Mouse (Mus musculus) intestine, embryonic 15.5 days (tissue): ENCODE measurements around the gene Man2a1. TPM values are rescaled to one million over a fixed set of nuclear protein-coding genes. Genes with fewer than 3 reads are reported as not detected.

Experiments
- ATAC-seq: fragments of 200-750 bp; cut with Nextera tagmentation; 2 replicates; pipeline ENCODE4 v1.8.0; 2017; ENCODE audit warnings: moderate TSS enrichment, moderate library complexity
- H3K27ac ChIP-seq: fragments of 300-500 bp; sonication (generic); 2 replicates; pipeline ENCODE4 v1.5.1; 2015; ENCODE audit warnings: mild to moderate bottlenecking, inconsistent platforms
- H3K27me3 ChIP-seq: fragments of 300-500 bp; sonication (generic); replicated peaks from 2 replicates; pipeline ENCODE4 v1.6.1; 2015; ENCODE audit warnings: inconsistent platforms
- H3K36me3 ChIP-seq: fragments of 300-500 bp; sonication (generic); 2 replicates; pipeline ENCODE4 v1.6.1; 2015; ENCODE audit warnings: inconsistent platforms
- H3K4me1 ChIP-seq: fragments of 300-500 bp; sonication (generic); replicated peaks from 2 replicates; pipeline ENCODE4 v1.6.1; 2015; ENCODE audit warnings: inconsistent platforms
- H3K4me2 ChIP-seq: fragments of 300-500 bp; sonication (generic); replicated peaks from 2 replicates; pipeline ENCODE4 v1.6.1; 2015; ENCODE audit warnings: mild to moderate bottlenecking, inconsistent platforms
- H3K4me3 ChIP-seq: fragments of 300-500 bp; sonication (generic); replicated peaks from 2 replicates; pipeline ENCODE4 v1.5.1; 2015; ENCODE audit warnings: inconsistent platforms
- H3K9ac ChIP-seq: fragments of 300-500 bp; sonication (generic); 2 replicates; pipeline ENCODE4 v1.6.1; 2015; ENCODE audit warnings: inconsistent platforms
- H3K9me3 ChIP-seq: fragments of 300-500 bp; sonication (generic); 2 replicates; pipeline ENCODE4 v1.6.1; 2016; ENCODE audit warnings: inconsistent platforms
- WGBS: fragments of 180-500 bp; shearing (Covaris S2); methylation state at CpG from one replicate; pipeline ENCODE4 v1.1.7; 2015; 5-methylcytosine and 5-hydroxymethylcytosine counted together
- polyA plus RNA-seq: library from polyadenylated mRNA; unstranded; fragments of >200 nt; fragmentation: Nextera tagmentation; extraction: Ambion mirVana; gene quantifications from 2 replicates; pipeline ENCODE4 v1.2.1, GENCODE M21; 2015

Gene Man2a1
- polyA plus RNA-seq, 1 experiment from 2014 or later = 11.6 TPM

DNA sequence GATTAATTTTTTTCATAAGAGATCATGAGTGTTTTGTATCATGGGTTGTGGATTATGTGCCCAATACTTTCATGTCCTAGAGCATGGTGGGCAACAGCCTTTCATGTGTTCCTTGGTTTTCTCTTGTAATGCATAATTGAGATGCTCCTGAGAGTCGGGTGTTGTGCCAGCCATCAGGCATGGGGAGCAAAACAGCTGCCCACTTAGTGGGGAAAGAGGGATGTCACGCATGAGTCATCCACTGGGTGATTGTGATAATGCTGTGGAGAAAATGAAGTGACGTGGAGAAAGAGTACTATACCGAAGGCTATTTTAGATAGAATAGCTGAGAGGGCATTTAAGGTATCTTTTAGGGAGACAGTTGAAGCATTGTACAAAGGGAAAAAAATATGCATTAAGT lies 18.5 kb downstream of the Man2a1 start:
- Histone ChIP-seq H3K27ac (no peak overlapping the region), H3K27me3 (no peaks in the 10 kb centered on the region), H3K4me2 (no peak overlapping the region), H3K9me3 (no peaks in the 10 kb centered on the region), H3K36me3 (no peaks in the 10 kb centered on the region), H3K9ac (no peak overlapping the region), H3K4me1 (peaks cover 8% of the 10 kb centered on the region; the same call in 1 of the 2 replicates), H3K4me3 (no peak overlapping the region)
- 84% methylated on average over 4 of the region's 4 CpGs for WGBS
- no peak for ATAC-seq

DNA sequence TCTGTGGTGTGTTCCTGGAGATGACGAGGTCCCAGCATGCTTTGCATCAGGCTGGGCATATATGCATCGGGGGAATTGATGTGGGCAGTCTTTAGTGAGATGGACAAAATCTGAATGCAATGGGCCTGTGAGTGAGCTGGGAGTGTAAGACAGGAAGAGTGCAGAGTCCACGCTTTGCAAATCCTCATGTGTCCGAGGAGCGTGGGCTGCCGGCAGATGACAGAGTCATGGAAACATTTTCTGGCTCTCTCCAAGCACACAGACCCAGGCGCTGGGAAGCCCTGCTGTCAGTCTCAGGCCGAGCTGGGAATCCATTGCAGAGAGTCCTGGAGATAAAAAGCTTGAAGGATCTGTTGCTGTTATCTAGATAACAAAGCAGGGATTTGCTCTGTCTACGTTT lies 19.6 kb downstream of the Man2a1 start:
- Histone ChIP-seq H3K9ac (no peak overlapping the region), H3K27ac (no peak overlapping the region), H3K4me2 (no peak overlapping the region), H3K9me3 (no peaks in the 10 kb centered on the region), H3K36me3 (no peaks in the 10 kb centered on the region), H3K4me3 (no peak overlapping the region), H3K4me1 (peaks cover 8% of the 10 kb centered on the region; the same call in 1 of the 2 replicates), H3K27me3 (no peaks in the 10 kb centered on the region)
- ATAC-seq = no peak
- WGBS = 68% methylated on average over 9 of the region's 9 CpGs

DNA sequence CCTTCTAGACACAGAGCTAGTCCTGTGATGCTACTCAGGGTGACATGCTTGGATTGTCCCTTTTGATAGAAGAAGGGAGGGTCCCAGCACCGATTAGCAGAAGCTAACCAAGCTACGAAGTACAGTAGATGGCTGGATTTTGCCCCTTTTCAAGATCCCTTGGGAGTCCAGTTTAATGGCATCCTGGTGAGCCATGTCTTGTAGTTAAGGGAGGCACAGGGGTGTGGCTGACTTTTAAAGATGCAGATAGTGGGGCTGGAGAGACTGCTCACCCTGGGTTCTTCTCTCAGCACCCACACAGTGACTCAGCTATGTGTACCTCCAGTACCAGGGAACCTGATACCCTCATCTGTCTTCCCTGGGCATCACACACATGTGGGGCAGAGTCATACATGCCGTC lies 20.1 kb downstream of the Man2a1 start:
- WGBS = 87% methylated on average over 3 of the region's 3 CpGs
- Histone ChIP-seq H3K4me2 (no peak overlapping the region), H3K27ac (no peak overlapping the region), H3K9ac (no peak overlapping the region), H3K36me3 (0 out of 2 replicates have a peak, but pooled peaks cover 4% of the 10 kb centered on the region), H3K4me1 (peaks cover 8% of the 10 kb centered on the region; the same call in 1 of the 2 replicates), H3K4me3 (no peak overlapping the region), H3K9me3 (no peaks in the 10 kb centered on the region), H3K27me3 (no peaks in the 10 kb centered on the region)
- no peak for ATAC-seq

DNA sequence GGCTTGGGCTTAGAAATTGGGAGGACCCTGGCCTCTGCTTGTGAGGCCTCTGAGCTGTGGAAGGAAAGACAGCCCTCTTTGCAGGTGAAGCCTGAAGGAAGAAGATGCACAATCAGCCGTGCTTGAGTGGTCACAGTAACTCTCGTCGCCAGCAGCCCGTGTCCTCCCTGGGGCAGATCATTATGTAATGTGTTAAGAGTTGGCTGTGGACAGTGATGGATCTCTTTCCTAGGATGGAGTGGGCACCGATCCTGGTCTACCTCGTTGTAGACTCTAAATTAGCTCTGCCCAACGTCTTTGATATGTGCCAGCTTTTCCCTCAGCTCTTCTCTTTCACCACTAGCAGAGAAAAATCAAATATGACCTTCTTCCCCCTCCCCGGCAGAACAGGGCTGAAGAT lies 20.7 kb downstream of the Man2a1 start:
- H3K4me1 ChIP-seq = peaks cover 8% of the 10 kb centered on the region; the same call in 1 of the 2 replicates
- WGBS = 75% methylated on average over 8 of the region's 8 CpGs
- H3K4me2 ChIP-seq = no peak overlapping the region
- no peaks in the 10 kb centered on the region for H3K9me3 ChIP-seq
- H3K4me3 ChIP-seq = no peak overlapping the region
- no peak overlapping the region for H3K9ac ChIP-seq
- H3K36me3 ChIP-seq = 0 out of 2 replicates have a peak, but pooled peaks cover 4% of the 10 kb centered on the region
- no peak overlapping the region for H3K27ac ChIP-seq
- no peak for ATAC-seq
- H3K27me3 ChIP-seq = no peaks in the 10 kb centered on the region

DNA sequence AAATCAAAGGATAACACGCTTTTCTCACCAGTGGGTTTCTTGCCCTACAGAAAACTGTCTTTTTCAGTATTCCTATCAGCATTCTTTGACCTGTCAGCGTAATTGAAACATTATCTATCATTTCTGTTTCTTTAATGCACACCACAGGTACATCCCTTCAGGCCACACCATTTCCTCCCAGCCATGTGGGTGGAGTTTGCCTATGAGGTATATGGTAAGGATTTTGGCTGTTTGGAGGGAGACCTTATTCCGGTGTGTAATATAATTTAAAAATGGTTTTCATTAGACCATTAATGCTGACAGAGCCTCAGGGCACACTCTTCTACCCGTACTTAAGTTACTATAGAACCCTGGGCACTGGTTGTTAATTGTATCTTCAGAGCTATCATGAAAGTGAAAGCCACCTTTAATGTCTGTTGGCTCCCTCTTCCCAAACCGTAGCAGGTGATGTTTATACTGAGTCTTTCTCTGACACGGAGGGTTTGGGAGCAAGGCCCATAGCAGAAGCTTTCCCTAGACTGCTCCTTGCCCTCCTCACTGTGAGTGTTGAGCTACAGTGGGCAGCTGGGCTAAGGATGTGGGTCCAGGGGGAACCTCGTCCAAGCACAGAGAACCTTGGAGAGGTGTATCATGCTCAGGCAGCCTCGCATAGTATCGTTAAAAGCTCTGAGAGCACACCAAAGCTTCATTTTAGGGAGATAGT lies 21.3 kb downstream of the Man2a1 start:
- H3K9ac ChIP-seq = no peak overlapping the region
- 85% methylated on average over 9 of the region's 9 CpGs for WGBS
- 0 out of 2 replicates have a peak, but pooled peaks cover 4% of the 10 kb centered on the region for H3K36me3 ChIP-seq
- no peak overlapping the region for H3K27ac ChIP-seq
- H3K9me3 ChIP-seq = no peaks in the 10 kb centered on the region
- no peaks in the 10 kb centered on the region for H3K27me3 ChIP-seq
- H3K4me2 ChIP-seq = no peak overlapping the region
- no peak overlapping the region for H3K4me3 ChIP-seq
- H3K4me1 ChIP-seq = 0 out of 2 replicates have a peak, but pooled peaks cover 8% of the 10 kb centered on the region
- no peak for ATAC-seq

DNA sequence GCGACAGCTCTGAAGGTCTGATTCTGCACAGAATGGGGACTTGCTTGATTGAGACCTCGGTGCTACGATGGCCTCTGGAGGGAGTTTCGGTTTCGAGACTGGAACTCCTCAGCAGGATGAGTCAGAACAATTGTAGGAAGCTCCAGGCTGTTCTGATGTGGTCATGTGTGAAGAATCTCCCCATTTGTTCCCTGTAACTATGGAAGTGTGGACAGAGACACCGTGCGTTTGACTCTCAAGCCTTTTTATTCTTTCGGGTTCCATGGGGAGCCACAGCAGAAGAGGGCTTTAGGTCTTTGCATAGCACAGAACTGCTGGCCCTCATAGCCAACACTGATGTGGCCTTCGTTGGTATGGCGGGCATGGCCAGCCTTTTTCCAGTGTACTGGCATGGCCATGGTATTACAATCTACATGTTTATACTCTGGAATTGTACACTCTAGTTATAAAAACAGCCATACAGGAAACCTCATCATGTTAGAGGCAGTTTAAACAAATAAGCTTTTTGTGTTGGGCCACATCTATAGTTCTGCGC lies 21.9 kb downstream of the Man2a1 start:
- no peak overlapping the region for H3K4me3 ChIP-seq
- H3K27ac ChIP-seq = no peak overlapping the region
- WGBS = 88% methylated on average over 11 of the region's 11 CpGs
- no peaks in the 10 kb centered on the region for H3K9me3 ChIP-seq
- no peak overlapping the region for H3K4me2 ChIP-seq
- no peak overlapping the region for H3K9ac ChIP-seq
- H3K36me3 ChIP-seq = 0 out of 2 replicates have a peak, but pooled peaks cover 4% of the 10 kb centered on the region
- no peaks in the 10 kb centered on the region for H3K27me3 ChIP-seq
- 0 out of 2 replicates have a peak, but pooled peaks cover 8% of the 10 kb centered on the region for H3K4me1 ChIP-seq
- no peak for ATAC-seq

DNA sequence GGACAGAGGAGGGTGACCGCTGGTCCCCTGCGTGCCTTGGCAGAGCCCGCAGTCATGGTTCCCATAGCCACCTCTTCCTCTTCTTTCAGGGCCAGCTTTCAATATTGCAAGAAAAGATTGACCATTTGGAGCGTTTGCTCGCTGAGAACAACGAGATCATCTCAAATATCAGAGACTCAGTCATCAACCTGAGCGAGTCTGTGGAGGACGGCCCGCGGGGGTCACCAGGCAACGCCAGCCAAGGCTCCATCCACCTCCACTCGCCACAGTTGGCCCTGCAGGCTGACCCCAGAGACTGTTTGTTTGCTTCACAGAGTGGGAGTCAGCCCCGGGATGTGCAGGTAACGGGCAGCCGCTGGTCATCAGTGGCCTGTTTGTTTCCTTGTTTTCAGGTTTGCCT lies 23.9 kb downstream of the Man2a1 start:
- H3K4me1 ChIP-seq = 0 out of 2 replicates have a peak, but pooled peaks cover 7% of the 10 kb centered on the region
- H3K36me3 ChIP-seq = 0 out of 2 replicates have a peak, but pooled peaks cover 4% of the 10 kb centered on the region
- H3K4me3 ChIP-seq = no peak overlapping the region
- ATAC-seq = no peak
- H3K9ac ChIP-seq = no peak overlapping the region
- no peaks in the 10 kb centered on the region for H3K27me3 ChIP-seq
- no peak overlapping the region for H3K4me2 ChIP-seq
- H3K27ac ChIP-seq = no peak overlapping the region
- no peaks in the 10 kb centered on the region for H3K9me3 ChIP-seq
- 89% methylated on average over 15 of the region's 15 CpGs for WGBS

DNA sequence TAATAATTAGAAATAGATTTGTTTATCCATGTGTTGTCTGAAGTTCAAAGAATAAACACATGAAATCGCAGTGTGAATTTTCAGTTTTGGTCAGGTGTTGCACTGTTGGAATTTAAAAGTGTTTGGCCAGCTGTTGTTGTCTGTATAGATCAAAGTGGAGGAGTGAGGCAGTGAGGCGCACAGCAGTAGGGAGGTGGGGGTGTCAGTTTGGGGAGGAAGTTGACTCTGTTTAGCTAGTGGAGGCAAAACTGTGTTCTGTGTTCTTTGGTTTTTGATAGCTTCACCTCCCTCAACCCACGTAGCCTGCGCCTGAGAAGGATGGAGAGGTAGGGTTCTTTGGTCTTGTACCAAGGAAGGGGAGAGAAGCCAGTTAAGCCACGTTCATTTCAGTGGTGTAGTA lies 28.3 kb downstream of the Man2a1 start:
- Histone ChIP-seq H3K36me3 (peaks cover 6% of the 10 kb centered on the region; the same call in 1 of the 2 replicates), H3K4me3 (no peak overlapping the region), H3K4me1 (no peaks in the 10 kb centered on the region), H3K27ac (no peak overlapping the region), H3K9me3 (no peaks in the 10 kb centered on the region), H3K4me2 (no peak overlapping the region), H3K9ac (no peak overlapping the region), H3K27me3 (no peaks in the 10 kb centered on the region)
- ATAC-seq = no peak
- 83% methylated on average over 5 of the region's 5 CpGs for WGBS

DNA sequence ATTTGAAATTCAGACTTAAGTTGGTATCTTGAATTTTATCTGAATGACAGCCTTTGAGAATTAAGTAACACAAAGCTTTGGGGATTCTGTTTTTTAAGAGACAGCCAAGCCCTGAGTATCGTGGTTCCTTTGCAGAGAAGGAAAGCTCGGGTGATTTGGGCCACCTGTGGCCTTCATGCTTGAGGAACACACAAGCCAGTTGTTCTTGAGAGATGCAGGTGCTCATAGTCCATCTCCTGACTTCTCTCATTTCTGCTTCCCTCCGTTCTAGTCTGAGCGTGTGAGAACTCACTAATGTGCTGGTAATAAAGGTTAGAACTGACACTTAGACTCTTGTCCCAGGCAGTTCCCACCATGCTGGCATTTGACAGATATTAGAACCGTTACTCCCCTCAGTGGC lies 28.9 kb downstream of the Man2a1 start:
- Histone ChIP-seq H3K4me2 (no peak overlapping the region), H3K27ac (no peak overlapping the region), H3K27me3 (no peaks in the 10 kb centered on the region), H3K9me3 (no peaks in the 10 kb centered on the region), H3K4me1 (no peaks in the 10 kb centered on the region), H3K4me3 (no peak overlapping the region), H3K9ac (no peak overlapping the region), H3K36me3 (peaks cover 6% of the 10 kb centered on the region; the same call in 1 of the 2 replicates)
- no peak for ATAC-seq
- 83% methylated on average over 5 of the region's 5 CpGs for WGBS

DNA sequence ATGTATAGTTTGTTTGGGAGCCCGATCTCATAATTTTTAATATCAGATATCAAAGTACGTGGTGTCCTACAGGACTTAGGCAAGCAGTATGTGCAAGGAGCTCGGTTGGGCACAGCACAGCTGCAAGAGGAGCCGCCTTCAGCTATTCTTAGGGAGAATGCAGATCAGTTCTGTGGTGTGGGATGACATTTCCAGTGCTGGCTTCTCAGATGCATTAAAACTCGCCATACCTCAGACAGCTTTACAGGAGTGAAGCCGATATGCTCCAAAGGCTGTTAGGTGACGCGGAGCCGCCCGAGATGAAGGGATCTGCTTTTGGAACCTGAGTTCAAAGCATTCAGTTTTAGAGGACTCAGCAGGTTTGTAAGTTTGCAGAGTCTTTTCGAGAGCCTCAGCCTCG lies 30.0 kb downstream of the Man2a1 start:
- no peak for ATAC-seq
- H3K27me3 ChIP-seq = no peaks in the 10 kb centered on the region
- H3K27ac ChIP-seq = no peak overlapping the region
- no peaks in the 10 kb centered on the region for H3K9me3 ChIP-seq
- no peak overlapping the region for H3K4me3 ChIP-seq
- H3K36me3 ChIP-seq = peaks cover 3% of the 10 kb centered on the region; the same call in 1 of the 2 replicates
- WGBS = 89% methylated on average over 12 of the region's 12 CpGs
- no peak overlapping the region for H3K4me2 ChIP-seq
- no peak overlapping the region for H3K9ac ChIP-seq
- no peaks in the 10 kb centered on the region for H3K4me1 ChIP-seq

DNA sequence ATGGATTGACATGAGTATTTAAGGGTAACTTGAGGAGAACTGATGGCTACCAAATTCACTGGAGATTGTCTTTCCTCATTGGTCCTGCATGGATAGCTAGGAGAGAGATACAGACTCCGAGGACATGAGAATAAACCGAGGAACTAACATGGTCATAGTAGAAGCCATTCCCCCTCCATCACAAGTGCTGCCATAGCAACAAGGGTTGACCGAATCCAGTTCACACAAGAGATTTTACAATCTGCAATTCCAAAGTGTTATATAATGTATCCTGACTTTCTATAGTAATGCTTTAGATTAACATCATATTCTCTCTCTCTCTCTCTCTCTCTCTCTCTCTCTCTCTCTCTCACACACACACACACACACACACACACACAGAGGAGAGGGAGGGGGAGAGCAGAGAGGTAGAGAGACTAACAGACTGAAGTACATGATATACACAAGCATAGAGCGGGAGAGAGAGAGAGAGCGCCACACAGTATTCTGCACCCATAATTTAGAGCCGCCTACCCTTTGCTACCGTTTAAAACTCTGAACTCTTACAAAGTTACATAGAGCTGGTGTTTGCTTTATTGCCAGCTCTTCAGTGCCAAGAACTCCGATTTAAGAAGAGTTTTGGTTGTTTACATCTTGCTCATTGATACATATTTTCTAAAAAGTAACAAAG lies 37.5 kb downstream of the Man2a1 start:
- Histone ChIP-seq H3K27ac (no peak overlapping the region), H3K4me2 (no peak overlapping the region), H3K4me1 (no peaks in the 10 kb centered on the region), H3K9ac (no peak overlapping the region), H3K36me3 (0 out of 2 replicates have a peak, but pooled peaks cover 2% of the 10 kb centered on the region), H3K9me3 (no peaks in the 10 kb centered on the region), H3K4me3 (no peak overlapping the region), H3K27me3 (no peaks in the 10 kb centered on the region)
- ATAC-seq = no peak
- WGBS = 78% methylated on average over 8 of the region's 8 CpGs

DNA sequence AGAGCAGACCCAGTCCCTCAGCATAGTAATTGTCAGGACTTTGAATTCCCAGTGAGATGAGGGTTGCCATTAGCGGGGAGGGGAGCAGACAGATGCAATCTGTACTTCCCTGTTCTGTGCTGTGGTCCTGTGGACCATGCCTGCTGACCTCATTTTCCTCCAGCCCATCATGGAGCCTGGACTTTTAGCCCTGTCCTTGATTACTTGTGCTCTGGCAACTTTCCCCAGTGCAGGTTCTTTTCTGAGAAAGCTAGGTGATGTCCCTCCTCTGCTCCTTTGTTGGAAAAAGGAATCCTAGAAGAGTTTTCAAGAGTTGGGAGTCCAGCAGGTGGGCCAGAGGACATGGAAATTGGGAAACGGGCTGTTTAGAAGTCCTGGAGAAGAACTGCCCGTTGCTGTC lies 40.8 kb downstream of the Man2a1 start:
- ATAC-seq = no peak

More for the DNA sequence above, 40.8 kb downstream of the Man2a1 start:
- Histone ChIP-seq H3K9me3 (no peaks in the 10 kb centered on the region), H3K4me2 (no peak overlapping the region), H3K9ac (no peak overlapping the region), H3K27me3 (no peaks in the 10 kb centered on the region), H3K36me3 (0 out of 2 replicates have a peak, but pooled peaks cover 2% of the 10 kb centered on the region), H3K4me3 (no peak overlapping the region), H3K4me1 (no peaks in the 10 kb centered on the region), H3K27ac (no peak overlapping the region)
- WGBS = 78% methylated on average over 3 of the region's 3 CpGs
